Mouse (Mus musculus) layer of hippocampus, adult 2 months (tissue): ENCODE measurements around the gene Gm21964. TPM values are rescaled to one million over a fixed set of nuclear protein-coding genes. Genes with fewer than 3 reads are reported as not detected.
A peak's percentile ranks its signal among the peaks of the same experiment; 100 is the strongest.

Experiments used
- DNase-seq, 2 experiments: peaks; one replicate each; pipeline ENCODE4 v3.0.0; 2022; ENCODE audit warnings: low spot score in 2 of 2
- H3K27ac ChIP-seq: fragments of 200-600 bp; 2 replicates; pipeline ENCODE4 v1.8.1; 2022
- H3K4me3 ChIP-seq: fragments of 200-600 bp; 2 replicates; pipeline ENCODE4 v1.8.1; 2022; ENCODE audit warnings: mild to moderate bottlenecking
- CTCF ChIP-seq: fragments of 200-600 bp; conservative IDR thresholded peaks from 2 replicates; pipeline ENCODE4 v1.8.1; 2022; ENCODE audit warnings: antibody characterized with exemption, mild to moderate bottlenecking, moderate library complexity
- long read RNA-seq, 2 experiments: library from polyadenylated mRNA; stranded (forward); transcript quantifications; one replicate each; pipeline ENCODE4 v2.0.0; 2021; ENCODE audit warnings: borderline mapping rate in 2 of 2
- total RNA-seq, 2 experiments: library from RNA; stranded (reverse); gene quantifications; 2 replicates each; pipeline ENCODE4 v1.2.3; 2021

The Gm21964 gene
- total RNA-seq, result not detected
- long read RNA-seq, experiment 1, result 0 reads
- long read RNA-seq, experiment 2, result 0 reads

DNA sequence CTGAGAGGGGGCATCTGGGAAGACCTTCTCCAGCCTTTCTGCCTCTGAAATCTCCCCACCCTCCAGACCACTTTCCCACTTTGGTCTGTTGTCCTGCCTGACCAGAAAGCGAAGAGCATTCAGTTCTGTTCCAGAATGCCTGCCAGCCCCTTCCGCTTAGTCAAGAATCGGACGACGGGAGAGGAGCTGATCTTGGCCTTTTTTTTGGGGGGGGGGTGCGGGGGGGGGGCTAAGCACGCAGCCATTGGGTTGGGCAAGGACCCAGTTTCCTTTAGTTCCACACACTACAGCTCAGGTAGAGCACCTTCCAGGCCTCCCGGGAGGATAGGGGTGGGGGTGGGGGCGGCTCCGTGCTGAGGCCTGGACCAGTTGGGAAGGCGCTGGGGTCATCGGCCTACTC, at the start of gene Gm21964:
Gene Gm21964, plus strand, starts transcription at position 301 of the 400 bp plus-strand sequence.
- Histone ChIP-seq H3K27ac (no peak within 1 kb of the TSS), H3K4me3 (no peak within 1 kb of the TSS)
- TF ChIP-seq CTCF, result no peak
- DNase-seq, result no peak

DNA sequence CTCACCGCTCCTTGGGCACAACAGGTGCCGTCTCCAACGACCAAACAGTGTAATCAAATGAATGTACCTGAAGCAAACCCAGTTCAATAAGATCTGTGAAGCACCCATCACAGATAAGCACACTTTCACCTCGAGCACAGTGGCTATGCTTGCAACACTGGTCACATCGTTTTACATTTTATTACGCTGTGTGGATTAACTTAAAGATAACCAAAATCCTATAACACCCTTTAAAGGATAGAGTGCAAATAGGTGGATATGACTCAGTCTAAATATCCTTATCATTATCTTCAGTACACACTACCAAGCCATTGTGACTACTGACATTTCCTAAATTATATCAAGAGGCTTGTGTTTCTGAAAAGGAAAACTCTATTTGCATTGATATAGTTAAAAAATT, 49.8 kb upstream of the Gm21964 start:
- H3K27ac ChIP-seq, result no peak overlapping the region
- H3K4me3 ChIP-seq, result no peak overlapping the region
- no peak for TF ChIP-seq CTCF
- no peak for DNase-seq

DNA sequence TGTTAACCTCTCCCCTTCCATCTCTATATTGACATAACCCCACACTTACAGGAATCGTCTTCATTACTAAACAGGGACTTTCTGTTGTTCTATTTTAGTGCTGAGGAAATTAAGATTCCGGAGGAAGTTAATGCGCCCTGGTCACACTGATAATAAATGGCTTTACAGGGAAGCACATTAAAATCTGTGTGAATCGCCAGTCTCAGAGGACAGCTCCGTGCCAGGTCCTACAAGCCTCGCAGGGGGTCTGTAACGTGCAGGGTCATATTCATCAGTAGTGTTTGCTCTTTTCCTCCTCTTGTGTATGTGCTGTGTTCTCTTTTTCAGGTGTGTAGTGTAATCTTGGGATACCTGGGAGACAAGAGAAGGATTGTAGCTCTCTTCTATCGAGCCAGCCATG, 42.8 kb upstream of the Gm21964 start:
- no peak for DNase-seq
- Histone ChIP-seq H3K27ac (no peak overlapping the region), H3K4me3 (no peak overlapping the region)
- no peak for TF ChIP-seq CTCF

- no peak for TF ChIP-seq CTCF
- H3K4me3 ChIP-seq, result no peak overlapping the region
- no peak overlapping the region for H3K27ac ChIP-seq
- no peak for DNase-seq
These were observed 36.8 kb upstream of the Gm21964 start for GRCm38 (mm10) chr8:110064161-110064560.

DNA sequence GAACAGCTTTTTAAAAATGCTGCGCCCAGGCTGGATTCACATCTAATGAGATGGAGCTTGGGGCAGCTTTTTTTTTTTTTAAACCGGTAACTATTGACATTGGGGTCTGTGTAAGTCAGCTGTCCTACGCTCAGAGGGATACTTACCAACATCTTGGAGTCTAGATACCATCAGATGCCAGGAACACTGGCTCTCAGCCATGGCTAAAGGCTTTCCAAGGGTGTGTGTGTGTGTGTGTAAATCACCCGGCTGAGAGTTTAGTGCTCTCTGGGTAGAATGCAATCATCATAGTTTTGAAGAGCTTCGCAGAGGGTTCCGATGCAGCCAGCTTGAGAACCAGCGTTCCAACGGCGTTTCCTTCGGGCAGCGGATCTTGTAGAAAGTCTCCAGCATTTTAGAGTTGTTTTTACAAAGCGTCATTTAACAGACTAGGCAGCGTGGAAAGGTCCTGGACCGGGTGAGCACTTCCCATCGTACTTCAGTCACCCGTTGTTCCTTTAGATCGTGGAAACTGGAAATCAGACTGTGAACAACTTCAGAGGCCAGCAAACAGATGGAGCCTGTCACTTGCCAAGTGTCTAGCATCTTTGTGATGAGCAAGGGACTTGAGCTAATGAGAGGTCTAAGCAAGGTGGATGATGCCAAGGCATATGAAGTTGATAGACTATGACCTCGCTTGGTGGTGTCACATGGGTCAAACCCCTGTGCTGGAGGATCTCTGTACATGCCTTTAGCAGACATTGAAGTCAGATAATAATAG, 36.2 kb upstream of the Gm21964 start:
- H3K27ac ChIP-seq, result no peak overlapping the region
- no peak overlapping the region for H3K4me3 ChIP-seq
- no peak for TF ChIP-seq CTCF
- DNase-seq, result no peak

GRCm38 (mm10) chr8:110065676-110066075, 35.3 kb upstream of the Gm21964 start:
- H3K27ac ChIP-seq, result no peak overlapping the region
- DNase-seq, result no peak
- TF ChIP-seq CTCF, result no peak
- H3K4me3 ChIP-seq, result no peak overlapping the region

GRCm38 (mm10) chr8:110069706-110070105, 31.3 kb upstream of the Gm21964 start:
- no peak overlapping the region for H3K4me3 ChIP-seq
- no peak overlapping the region for H3K27ac ChIP-seq
- TF ChIP-seq CTCF, result no peak
- no peak for DNase-seq

GRCm38 (mm10) chr8:110071600-110071999, 29.4 kb upstream of the Gm21964 start:
- peak; percentile 96 for TF ChIP-seq CTCF
- H3K27ac ChIP-seq, result no peak overlapping the region

GRCm38 (mm10) chr8:110074496-110074895, 26.5 kb upstream of the Gm21964 start:
- no peak for DNase-seq
- Histone ChIP-seq H3K4me3 (no peak overlapping the region), H3K27ac (no peak overlapping the region)

More at GRCm38 (mm10) chr8:110071600-110071999, 29.4 kb upstream of the Gm21964 start:
- no peak overlapping the region for H3K4me3 ChIP-seq
- peak; percentile 40 to 77 for DNase-seq

DNA sequence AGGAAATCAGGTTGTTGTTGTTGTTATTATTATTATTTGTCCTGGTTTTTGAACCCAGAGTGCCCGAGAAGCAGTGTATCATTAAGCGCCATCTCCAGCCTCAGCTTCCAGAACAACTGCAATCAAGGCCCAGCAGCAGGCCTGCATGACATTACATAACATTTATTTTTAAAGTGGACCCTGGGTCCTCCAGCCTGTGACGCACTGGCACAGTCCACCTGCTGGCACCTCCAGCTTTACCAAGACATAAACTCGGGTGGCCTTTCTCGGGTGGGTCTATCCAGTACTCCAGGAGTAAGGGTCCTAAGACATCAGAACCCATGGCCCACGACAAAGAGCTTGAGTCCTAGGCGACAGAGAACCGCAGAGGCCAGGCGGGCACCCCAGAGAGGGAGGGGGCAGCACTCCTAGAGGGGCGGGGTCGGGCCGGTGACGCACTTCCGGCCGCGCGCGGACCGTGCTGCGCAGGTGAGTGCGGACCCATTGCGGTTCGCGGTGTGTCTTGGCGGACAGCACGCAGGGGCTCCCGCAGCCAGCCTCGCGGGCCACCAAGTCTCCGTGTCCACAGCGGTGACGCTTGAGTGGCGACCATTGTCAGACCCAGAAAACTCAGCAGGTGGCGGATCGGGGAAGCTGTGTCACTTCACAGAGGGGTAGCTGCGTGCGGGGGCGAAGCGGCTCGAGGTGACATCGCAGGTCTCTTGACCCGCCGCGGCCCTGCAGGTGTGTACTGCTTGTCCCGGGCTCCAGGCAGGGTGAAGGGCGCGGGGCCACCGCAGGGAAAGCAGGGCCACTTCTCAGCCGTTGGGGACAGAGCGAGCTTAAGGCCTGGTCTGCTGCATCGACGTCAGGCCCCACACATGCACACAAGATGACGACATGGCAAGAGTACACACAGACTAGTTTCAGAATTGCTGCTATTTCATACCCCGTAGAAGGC, 21.5 kb upstream of the Gm21964 start, which contains the start of gene Zfp612:
Gene Zfp612, plus strand, starts transcription at position 465 of the 940 bp plus-strand sequence.
- TF ChIP-seq CTCF, result no peak
- H3K4me3 ChIP-seq, result peak within 1 kb of the TSS; percentile 89
- peak within 1 kb of the TSS; percentile 85 for H3K27ac ChIP-seq
- DNase-seq, result peak; percentile 53 to 70

More at GRCm38 (mm10) chr8:110074496-110074895, 26.5 kb upstream of the Gm21964 start:
- TF ChIP-seq CTCF, result no peak

DNA sequence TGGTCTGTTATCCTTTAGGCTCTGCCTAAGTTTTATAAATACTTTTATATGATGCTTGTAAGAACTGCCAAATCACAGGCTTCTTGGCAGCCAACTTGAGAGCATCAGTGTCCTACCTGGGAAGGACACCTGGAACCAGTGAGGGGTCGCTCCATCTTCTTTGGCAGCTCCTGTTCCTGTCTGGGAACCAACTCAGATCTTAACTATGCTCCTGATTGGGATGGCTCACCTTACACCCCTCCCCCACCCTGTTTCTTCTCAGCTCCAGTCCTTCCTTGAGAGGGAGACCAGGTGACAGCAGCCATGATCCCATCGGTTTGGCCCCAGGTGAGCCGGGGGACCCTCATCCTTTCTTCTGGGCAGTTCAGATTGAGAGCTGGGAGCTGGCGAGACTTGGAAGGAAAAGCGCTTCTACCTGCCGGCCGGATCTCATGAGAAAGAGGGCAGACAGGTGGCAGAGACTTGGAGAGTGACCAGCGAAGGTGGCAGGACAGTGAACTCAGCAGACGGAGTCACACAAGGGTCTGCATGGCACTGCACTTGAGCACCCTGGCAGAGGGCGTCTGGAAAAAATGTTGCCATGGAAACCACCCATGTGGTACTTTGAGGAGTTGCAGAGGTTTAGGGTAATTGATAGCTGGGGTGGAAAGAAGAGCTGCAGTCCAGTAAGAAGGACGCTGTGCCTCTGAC, 18.4 kb upstream of the Gm21964 start:
- TF ChIP-seq CTCF, result 0 out of 2 replicates have a peak, but pooled peaks have one; percentile 22
- no peak overlapping the region for H3K4me3 ChIP-seq

GRCm38 (mm10) chr8:110091869-110092268, 9.1 kb upstream of the Gm21964 start:
- DNase-seq, result no peak
- no peak overlapping the region for H3K4me3 ChIP-seq
- no peak for TF ChIP-seq CTCF
- H3K27ac ChIP-seq, result no peak overlapping the region

More for the DNA sequence above, 18.4 kb upstream of the Gm21964 start:
- H3K27ac ChIP-seq, result no peak overlapping the region
- no peak for DNase-seq
